Mouse (Mus musculus) CH12.LX (cell line): Measurements from ENCODE around the gene Anks1b. TPM values are rescaled to one million over a fixed set of nuclear protein-coding genes. Genes with fewer than 3 reads are reported as not detected.

ENCODE experiments used
- DNase-seq: peaks from one replicate; pipeline ENCODE4 v3.0.0-alpha.2; 2013; ENCODE audit errors: extremely low read depth
- H3K27ac ChIP-seq: 2 replicates; pipeline ENCODE4 v1.5.1; 2012; ENCODE audit warnings: low read depth, mild to moderate bottlenecking, control low read depth, moderate library complexity; ENCODE audit not compliant: insufficient read depth
- H3K27me3 ChIP-seq: replicated peaks from 2 replicates; pipeline ENCODE3; 2012; ENCODE audit warnings: inconsistent platforms
- H3K36me3 ChIP-seq, 2 experiments: replicated peaks in 1 of 2; 2 replicates each; pipeline versions ENCODE3 to v1.6.1; 2012; ENCODE audit warnings: inconsistent platforms in 1 of 2, low read length in 1 of 2, mild to moderate bottlenecking in 1 of 2, mixed read lengths in 1 of 2, moderate library complexity in 1 of 2; ENCODE audit not compliant: control insufficient read depth in 1 of 2, insufficient read depth in 1 of 2
- H3K4me1 ChIP-seq, 2 experiments: 2 replicates each; pipeline ENCODE4 v1.6.1; 2012; ENCODE audit warnings: inconsistent platforms in 1 of 2, moderate library complexity in 1 of 2; ENCODE audit not compliant: insufficient read depth in 2 of 2, control insufficient read depth in 1 of 2
- H3K4me2 ChIP-seq: 2 replicates; pipeline ENCODE4 v1.6.1; 2012; ENCODE audit warnings: low read depth, mild to moderate bottlenecking, control low read depth; ENCODE audit not compliant: poor library complexity, insufficient read depth, severe bottlenecking
- H3K4me3 ChIP-seq, 3 experiments: fragments of 150-350 bp in 1 of 3; sonication (generic) in 1 of 3; replicated peaks in 1 of 3; 2 replicates each; pipeline versions ENCODE3 to v1.5.1; 2011 to 2012; ENCODE audit warnings: low read depth in 2 of 3, low read length in 2 of 3, mild to moderate bottlenecking in 2 of 3, moderate library complexity in 2 of 3, control low read depth in 1 of 3, improper control_type of control experiment in 1 of 3, inconsistent platforms in 1 of 3, mixed read lengths in 1 of 3; ENCODE audit not compliant: poor library complexity in 1 of 3
- H3K79me2 ChIP-seq: replicated peaks from 2 replicates; pipeline ENCODE4 v1.6.1; 2012; ENCODE audit warnings: mild to moderate bottlenecking, moderate library complexity; ENCODE audit not compliant: control insufficient read depth, poor library complexity, insufficient read depth, severe bottlenecking; ENCODE audit errors: extremely low read depth
- H3K9ac ChIP-seq: 2 replicates; pipeline ENCODE4 v1.6.1; 2012; ENCODE audit warnings: low read depth, mild to moderate bottlenecking, control low read depth, moderate library complexity; ENCODE audit not compliant: insufficient read depth
- H3K9me3 ChIP-seq: replicated peaks from 2 replicates; pipeline ENCODE3; 2012; ENCODE audit warnings: low read length, inconsistent platforms, mixed read lengths
- BHLHE40 ChIP-seq: IDR thresholded peaks from 2 replicates; pipeline ENCODE4 v1.6.1; 2011; ENCODE audit warnings: mild to moderate bottlenecking, low read depth, low read length, improper control_type of control experiment
- CHD1 ChIP-seq: IDR thresholded peaks from 2 replicates; pipeline ENCODE4 v1.6.1; 2012; ENCODE audit warnings: low read depth, low read length, improper control_type of control experiment, inconsistent platforms
- CHD2 ChIP-seq: IDR thresholded peaks from 2 replicates; pipeline ENCODE4 v1.6.1; 2011; ENCODE audit warnings: low read length, improper control_type of control experiment
- CTCF ChIP-seq, 2 experiments: IDR thresholded peaks in 1 of 2; conservative IDR thresholded peaks in 1 of 2; 2 replicates each; pipeline ENCODE4 v1.5.1; 2011 to 2012; ENCODE audit warnings: low read depth in 2 of 2, low read length in 2 of 2, improper control_type of control experiment in 1 of 2, inconsistent platforms in 1 of 2, mild to moderate bottlenecking in 1 of 2, moderate library complexity in 1 of 2
- E2F4 ChIP-seq: IDR thresholded peaks from 2 replicates; pipeline ENCODE4 v1.6.1; 2011; ENCODE audit warnings: low read depth, low read length, improper control_type of control experiment; ENCODE audit not compliant: insufficient replicate concordance
- ELF1 ChIP-seq: IDR thresholded peaks from 2 replicates; pipeline ENCODE4 v1.6.1; 2014; ENCODE audit warnings: low read depth, mild to moderate bottlenecking, inconsistent platforms, low read length, improper control_type of control experiment
- EP300 ChIP-seq: IDR thresholded peaks from 2 replicates; pipeline ENCODE4 v1.6.1; 2011; ENCODE audit warnings: low read length, improper control_type of control experiment
- ETS1 ChIP-seq: conservative IDR thresholded peaks from 2 replicates; pipeline ENCODE4 v1.6.1; 2012; ENCODE audit warnings: low read depth, mild to moderate bottlenecking, inconsistent platforms, low read length, improper control_type of control experiment, moderate library complexity
- GABPA ChIP-seq: IDR thresholded peaks from 2 replicates; pipeline ENCODE4 v1.6.1; 2012; ENCODE audit warnings: low read depth, low read length, improper control_type of control experiment, inconsistent platforms; ENCODE audit not compliant: insufficient replicate concordance
- HCFC1 ChIP-seq: IDR thresholded peaks from 2 replicates; pipeline ENCODE4 v1.6.1; 2012; ENCODE audit warnings: low read depth, mild to moderate bottlenecking, inconsistent platforms, low read length, improper control_type of control experiment
- JUN ChIP-seq: IDR thresholded peaks from 2 replicates; pipeline ENCODE4 v1.6.1; 2011; ENCODE audit warnings: low read depth, mild to moderate bottlenecking, low read length, improper control_type of control experiment, moderate library complexity; ENCODE audit not compliant: insufficient read depth
- JUND ChIP-seq: conservative IDR thresholded peaks from 2 replicates; pipeline ENCODE4 v1.6.1; 2011; ENCODE audit warnings: low read depth, low read length, improper control_type of control experiment
- KAT2A ChIP-seq: IDR thresholded peaks from 2 replicates; pipeline ENCODE4 v1.6.1; 2012; ENCODE audit warnings: low read length, improper control_type of control experiment, inconsistent platforms; ENCODE audit not compliant: insufficient replicate concordance
- MAFK ChIP-seq: IDR thresholded peaks from 2 replicates; pipeline ENCODE4 v1.6.1; 2011; ENCODE audit warnings: low read length, improper control_type of control experiment; ENCODE audit not compliant: insufficient replicate concordance
- MAX ChIP-seq: IDR thresholded peaks from 2 replicates; pipeline ENCODE4 v1.6.1; 2011; ENCODE audit warnings: low read length, improper control_type of control experiment
- MAZ ChIP-seq: IDR thresholded peaks from 2 replicates; pipeline ENCODE4 v1.6.1; 2012; ENCODE audit warnings: low read depth, mild to moderate bottlenecking, inconsistent platforms, low read length, improper control_type of control experiment, moderate library complexity
- MEF2A ChIP-seq: IDR thresholded peaks from 2 replicates; pipeline ENCODE4 v1.6.1; 2014; ENCODE audit warnings: low read depth, mild to moderate bottlenecking, inconsistent platforms, low read length, improper control_type of control experiment, borderline replicate concordance
- MXI1 ChIP-seq: IDR thresholded peaks from 2 replicates; pipeline ENCODE4 v1.6.1; 2011; ENCODE audit warnings: mild to moderate bottlenecking, low read depth, low read length, improper control_type of control experiment
- MYC ChIP-seq: IDR thresholded peaks from 2 replicates; pipeline ENCODE4 v1.6.1; 2011; ENCODE audit warnings: low read depth, mild to moderate bottlenecking, improper control_type of control experiment, low read length
- NELFE ChIP-seq: IDR thresholded peaks from 2 replicates; pipeline ENCODE4 v1.6.1; 2011; ENCODE audit warnings: low read depth, low read length, improper control_type of control experiment
- NRF1 ChIP-seq: IDR thresholded peaks from 2 replicates; pipeline ENCODE4 v1.6.1; 2014; ENCODE audit warnings: low read depth, mild to moderate bottlenecking, inconsistent platforms, low read length, improper control_type of control experiment, moderate library complexity
- PAX5 ChIP-seq: IDR thresholded peaks from 2 replicates; pipeline ENCODE4 v1.6.1; 2012; ENCODE audit warnings: low read length, inconsistent platforms, mixed read lengths
- POLR2A ChIP-seq: IDR thresholded peaks from 2 replicates; pipeline ENCODE4 v1.6.1; 2011; ENCODE audit warnings: low read depth, mild to moderate bottlenecking, improper control_type of control experiment, low read length
- POLR2AphosphoS2 ChIP-seq: IDR thresholded peaks from 2 replicates; pipeline ENCODE4 v1.6.1; 2011; ENCODE audit warnings: low read depth, low read length, improper control_type of control experiment
- RAD21 ChIP-seq: IDR thresholded peaks from 2 replicates; pipeline ENCODE4 v1.6.1; 2011; ENCODE audit warnings: low read depth, mild to moderate bottlenecking, low read length, improper control_type of control experiment, moderate library complexity
- RCOR1 ChIP-seq: conservative IDR thresholded peaks from 2 replicates; pipeline ENCODE4 v1.6.1; 2012; ENCODE audit warnings: low read depth, mild to moderate bottlenecking, inconsistent platforms, low read length, improper control_type of control experiment
- SMC3 ChIP-seq: IDR thresholded peaks from 2 replicates; pipeline ENCODE4 v1.6.1; 2011; ENCODE audit warnings: low read depth, low read length, improper control_type of control experiment
- TBP ChIP-seq: conservative IDR thresholded peaks from 2 replicates; pipeline ENCODE4 v1.6.1; 2011; ENCODE audit warnings: low read depth, low read length, improper control_type of control experiment
- TCF12 ChIP-seq: IDR thresholded peaks from 2 replicates; pipeline ENCODE4 v1.6.1; 2014; ENCODE audit warnings: low read depth, mild to moderate bottlenecking, inconsistent platforms, low read length, improper control_type of control experiment
- UBTF ChIP-seq: IDR thresholded peaks from 2 replicates; pipeline ENCODE4 v1.6.1; 2012; ENCODE audit warnings: low read depth, mild to moderate bottlenecking, inconsistent platforms, low read length, improper control_type of control experiment, moderate library complexity
- USF1 ChIP-seq: IDR thresholded peaks from 2 replicates; pipeline ENCODE4 v1.6.1; 2014; ENCODE audit warnings: low read depth, mild to moderate bottlenecking, inconsistent platforms, low read length, improper control_type of control experiment
- USF2 ChIP-seq: conservative IDR thresholded peaks from 2 replicates; pipeline ENCODE4 v1.6.1; 2011; ENCODE audit warnings: low read depth, low read length, improper control_type of control experiment
- ZMIZ1 ChIP-seq: IDR thresholded peaks from 2 replicates; pipeline ENCODE4 v1.6.1; 2012; ENCODE audit warnings: low read depth, mild to moderate bottlenecking, inconsistent platforms, low read length, improper control_type of control experiment
- ZNF384 ChIP-seq: IDR thresholded peaks from 2 replicates; pipeline ENCODE4 v1.6.1; 2012; ENCODE audit warnings: low read depth, low read length, improper control_type of control experiment, inconsistent platforms
- dilution Hi-C: fragments of 300-500 bp; cut with MboI; formaldehyde crosslinking; loops from 2 replicates; pipeline ENCODE4 v1.14.3; 2020; ENCODE audit warnings: low sequenced_read_pairs; ENCODE audit not compliant: extremely low pct_unique_long_range_greater_than_20kb, extremely low pct_ligation_motif_present
- in situ Hi-C: fragments of 300-500 bp; cut with MboI; formaldehyde crosslinking; loops from 3 replicates; pipeline ENCODE4 v1.14.3; 2019; ENCODE audit warnings: low sequenced_read_pairs, low pct_ligation_motif_present, low pct_unique_long_range_greater_than_20kb, mixed read lengths
- polyA plus RNA-seq: library from polyadenylated mRNA; unstranded; fragments of >175 nt; gene quantifications from 2 replicates; pipeline ENCODE4 v1.2.1, GENCODE M21; 2012; ENCODE audit warnings: low read depth; ENCODE audit not compliant: insufficient read length
- total RNA-seq, 2 experiments: library from RNA; depleted of rRNA; stranded (reverse); fragments of 300-350 nt in 1 of 2; fragments of >200 nt in 1 of 2; gene quantifications; 2 replicates each; pipeline ENCODE4 v1.2.3; 2012 to 2014

Gene Anks1b
- total and polyA plus RNA-seq, 3 experiments: 0.17 TPM; not detected in 2

DNA sequence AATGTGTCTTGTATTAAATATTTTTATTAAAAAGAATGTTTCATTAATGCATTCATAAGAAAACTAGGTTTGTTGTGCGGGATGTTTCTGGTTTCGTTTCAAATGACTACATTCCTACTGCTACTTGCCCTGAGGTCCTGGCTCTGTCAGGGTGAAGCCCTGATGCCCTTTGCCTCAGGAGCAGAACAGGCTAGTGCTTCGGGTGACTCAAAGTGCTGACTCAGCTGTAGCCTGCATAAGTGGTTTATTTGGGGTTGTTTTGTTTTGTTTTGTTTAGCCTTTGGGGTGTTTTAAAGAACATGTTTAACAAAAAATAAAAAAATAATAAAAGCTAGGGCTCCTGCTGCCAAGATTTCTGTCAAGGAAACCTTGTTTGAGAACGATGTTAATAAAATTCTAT, 1097.3 kb downstream of the Anks1b start:
- peaks cover 3% of the 10 kb centered on the region for H3K9me3 ChIP-seq
- no peak overlapping the region for H3K4me2 ChIP-seq
- no peaks in the 10 kb centered on the region for H3K36me3 ChIP-seq
- no peaks in the 10 kb centered on the region for H3K27me3 ChIP-seq
- no peaks in the 10 kb centered on the region for H3K79me2 ChIP-seq
- peak; percentile 86 for TF ChIP-seq MAFK
- TF ChIP-seq ELF1: no peak
- no peak overlapping the region for H3K27ac ChIP-seq
- in situ Hi-C loops: no loop called here
- no peak overlapping the region for H3K4me3 ChIP-seq
- dilution Hi-C loops: no loop called here
- no peak for DNase-seq
- no peak overlapping the region for H3K9ac ChIP-seq
- peaks cover 4 to 24% of the 10 kb centered on the region in 2 experiments for H3K4me1 ChIP-seq

DNA sequence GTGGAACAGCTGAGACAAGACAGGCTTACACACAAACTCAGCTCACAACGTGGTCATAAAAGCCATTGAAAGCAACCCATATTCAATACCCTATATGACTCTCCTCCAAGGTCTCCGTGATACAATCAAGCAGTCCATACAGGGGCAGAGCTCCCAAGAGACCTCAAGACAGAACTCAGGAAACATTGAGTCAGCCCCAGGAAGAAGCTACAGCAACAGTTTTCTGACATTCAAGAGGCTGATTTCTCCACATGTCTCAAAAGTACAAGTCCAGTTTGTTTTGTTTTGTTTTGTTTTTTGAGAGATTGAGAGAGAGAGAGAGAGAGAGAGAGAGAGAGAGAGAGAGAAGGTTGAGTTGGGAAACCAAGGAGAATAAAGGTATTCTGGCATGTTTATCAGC, 1100.8 kb downstream of the Anks1b start:
- H3K27ac ChIP-seq: no peak overlapping the region
- H3K9me3 ChIP-seq: peaks cover 3% of the 10 kb centered on the region
- no peaks in the 10 kb centered on the region for H3K36me3 ChIP-seq
- peak; percentile 83 for DNase-seq
- peaks cover 4 to 49% of the 10 kb centered on the region in 2 experiments for H3K4me1 ChIP-seq
- H3K9ac ChIP-seq: no peak overlapping the region
- H3K4me3 ChIP-seq: no peak overlapping the region
- dilution Hi-C loops: no loop called here
- in situ Hi-C loops: no loop called here
- peak overlapping the region; percentile 73 for H3K4me2 ChIP-seq
- H3K27me3 ChIP-seq: no peaks in the 10 kb centered on the region
- no peaks in the 10 kb centered on the region for H3K79me2 ChIP-seq
- TF ChIP-seq RCOR1 (no peak), TBP (no peak), MAFK (no peak), USF2 (no peak), JUN (peak; percentile 82), BHLHE40 (no peak; the same call in 1 of the 2 replicates), MAZ (0 out of 2 replicates have a peak, but pooled peaks have one; percentile 24), GABPA (no peak), KAT2A (no peak), ELF1 (peak; percentile 45; the same call in 1 of the 2 replicates), USF1 (no peak), UBTF (no peak), MAX (no peak), ZMIZ1 (no peak), HCFC1 (no peak), POLR2A (no peak), SMC3 (no peak), NRF1 (no peak), JUND (peak; percentile 89), E2F4 (no peak), MYC (no peak), NELFE (no peak), ZNF384 (no peak), MXI1 (peak; percentile 59; the same call in 1 of the 2 replicates), CHD1 (no peak), MEF2A (no peak), ETS1 (peak; percentile 66), CHD2 (0 out of 2 replicates have a peak, but pooled peaks have one; percentile 14), EP300 (peak; percentile 84), PAX5 (no peak), POLR2AphosphoS2 (no peak), CTCF (conservative IDR thresholded peaks at IDR 0.05 in 1 of 2, IDR thresholded peaks at IDR 0.05 in 1 of 2; ENCODE audit: low read depth in 2 of 2, low read length in 2 of 2) (no peak), RAD21 (no peak), TCF12 (peak; percentile 21; the same call in 1 of the 2 replicates)
